Mouse (Mus musculus) midbrain, embryonic 14.5 days (tissue): ENCODE data around the gene Pcnx. TPM values are rescaled to one million over a fixed set of nuclear protein-coding genes. Genes with fewer than 3 reads are reported as not detected.
A peak's percentile ranks its signal among the peaks of the same experiment; 100 is the strongest.
"Not testable (repeated sequence)": the region's sequence is repeated elsewhere in the genome, so short reads cannot be mapped to it uniquely, and the experiment has no call there.

Experiments used
- ATAC-seq: fragments of 200-750 bp; cut with Nextera tagmentation; 2 replicates; pipeline ENCODE4 v1.8.0; 2017; ENCODE audit warnings: moderate number of reproducible peaks, moderate library complexity; ENCODE audit not compliant: low FRiP score, low TSS enrichment
- DNase-seq: peaks from one replicate; pipeline ENCODE4 v3.0.0-alpha.2; 2015
- H3K27ac ChIP-seq: fragments of 300-500 bp; sonication (generic); replicated peaks from 2 replicates; pipeline ENCODE4 v1.5.1; 2014; ENCODE audit warnings: mild to moderate bottlenecking, low read depth, low read length, moderate library complexity
- H3K27me3 ChIP-seq: fragments of 300-500 bp; sonication (generic); 2 replicates; pipeline ENCODE4 v1.6.1; 2014; ENCODE audit warnings: low read length, control low read depth, mixed read lengths; ENCODE audit not compliant: control insufficient read depth, insufficient read depth
- H3K36me3 ChIP-seq: fragments of 300-500 bp; sonication (generic); 2 replicates; pipeline ENCODE4 v1.6.1; 2014; ENCODE audit warnings: low read length, control low read depth; ENCODE audit not compliant: control insufficient read depth, insufficient read depth
- H3K4me1 ChIP-seq: fragments of 300-500 bp; sonication (generic); 2 replicates; pipeline ENCODE4 v1.6.1; 2014; ENCODE audit warnings: mild to moderate bottlenecking, antibody characterized with exemption, low read length, control low read depth; ENCODE audit not compliant: control insufficient read depth, insufficient read depth
- H3K4me2 ChIP-seq: fragments of 300-500 bp; sonication (generic); 2 replicates; pipeline ENCODE4 v1.6.1; 2014; ENCODE audit warnings: mild to moderate bottlenecking, low read length, moderate library complexity
- H3K4me3 ChIP-seq: fragments of 300-500 bp; sonication (generic); replicated peaks from 2 replicates; pipeline ENCODE4 v1.5.1; 2014; ENCODE audit warnings: low read depth, low read length
- H3K9ac ChIP-seq: fragments of 300-500 bp; sonication (generic); replicated peaks from 2 replicates; pipeline ENCODE4 v1.6.1; 2014; ENCODE audit warnings: mild to moderate bottlenecking, low read length, moderate library complexity
- H3K9me3 ChIP-seq: fragments of 300-500 bp; sonication (generic); 2 replicates; pipeline ENCODE4 v1.6.1; 2016; ENCODE audit warnings: low read length, control low read depth, mixed read lengths; ENCODE audit not compliant: control insufficient read depth
- WGBS: fragments of 180-500 bp; shearing (Covaris S2); extraction: QIAGEN DNeasy Blood & Tissue Kit; methylation state at CpG from one replicate; pipeline ENCODE4 v1.1.7; 2014; 5-methylcytosine and 5-hydroxymethylcytosine counted together
- polyA plus RNA-seq: library from polyadenylated mRNA; unstranded; fragments of >200 nt; fragmentation: Nextera tagmentation; extraction: Ambion mirVana; gene quantifications from 2 replicates; pipeline ENCODE4 v1.2.1, GENCODE M21; 2014

Gene Pcnx
- polyA plus RNA-seq, 1 experiment from 2014 or later, result 16.5 TPM

GRCm38 (mm10) chr12:82025901-82026633, 166.2 kb downstream of the Pcnx start:
- not testable (repeated sequence) for H3K27me3 ChIP-seq, H3K4me3 ChIP-seq, H3K9ac ChIP-seq, H3K27ac ChIP-seq, H3K9me3 ChIP-seq, DNase-seq, H3K4me1 ChIP-seq, H3K4me2 ChIP-seq, H3K36me3 ChIP-seq
- peak; percentile 40; the same call in 1 of the 2 replicates for ATAC-seq
- WGBS, result no CpG with 5 or more reads among the region's 6 CpGs

DNA sequence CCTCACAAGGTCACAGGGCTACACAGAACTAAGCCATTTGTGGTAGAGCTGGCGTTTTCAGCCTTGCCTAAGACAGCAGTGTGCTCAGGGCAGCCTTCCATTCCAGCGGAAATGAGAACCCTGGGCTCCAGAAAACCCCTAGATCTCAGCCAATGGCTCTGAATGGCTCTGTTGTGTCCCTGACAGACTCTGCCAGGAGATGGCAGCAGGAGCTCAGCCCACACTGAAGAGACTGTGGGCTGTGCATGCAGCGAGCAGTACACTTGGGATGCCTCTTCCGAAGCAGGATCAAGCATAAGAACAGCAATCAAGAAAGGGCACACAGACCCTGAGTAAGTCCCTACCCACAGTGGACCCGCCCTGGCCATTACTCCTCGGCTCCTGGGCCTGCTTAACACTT, 173.7 kb downstream of the Pcnx start:
- not testable (repeated sequence) for H3K9ac ChIP-seq, DNase-seq, H3K27ac ChIP-seq, H3K36me3 ChIP-seq, H3K27me3 ChIP-seq, H3K9me3 ChIP-seq, H3K4me2 ChIP-seq, H3K4me3 ChIP-seq, H3K4me1 ChIP-seq
- ATAC-seq, result peak; percentile 78; the same call in 1 of the 2 replicates
- WGBS, result no CpG with 5 or more reads among the region's 6 CpGs

- no CpG with 5 or more reads among the region's 6 CpGs for WGBS
- not testable (repeated sequence) for H3K9me3 ChIP-seq, ATAC-seq, H3K36me3 ChIP-seq, H3K27ac ChIP-seq, H3K4me1 ChIP-seq, H3K27me3 ChIP-seq, H3K9ac ChIP-seq, DNase-seq, H3K4me3 ChIP-seq, H3K4me2 ChIP-seq
These were observed 174.2 kb downstream of the Pcnx start for GRCm38 (mm10) chr12:82033973-82034372.

DNA sequence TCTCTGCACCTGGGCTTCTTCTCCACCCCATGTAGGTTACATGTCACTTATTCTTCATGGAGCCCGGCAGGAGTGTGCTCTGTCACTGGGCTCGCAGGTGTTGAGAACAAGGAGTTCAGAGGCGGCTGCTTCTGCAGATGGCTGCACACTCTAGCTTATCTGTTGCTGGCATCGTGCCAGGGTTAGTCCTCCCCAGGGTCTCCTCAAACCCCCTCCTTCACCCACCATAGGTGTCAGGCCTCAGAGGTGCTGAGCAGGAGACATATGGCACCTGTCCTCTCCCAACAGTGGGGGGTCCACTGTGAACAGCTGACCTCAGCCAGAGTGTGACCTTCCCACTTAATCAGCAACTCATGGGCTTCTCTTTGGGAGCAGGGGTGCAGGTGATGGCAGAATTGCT, 184.3 kb downstream of the Pcnx start:
- H3K4me3 ChIP-seq, H3K27ac ChIP-seq, H3K4me1 ChIP-seq, H3K9me3 ChIP-seq, H3K4me2 ChIP-seq, H3K36me3 ChIP-seq, H3K9ac ChIP-seq, H3K27me3 ChIP-seq, DNase-seq: not testable (repeated sequence)
- ATAC-seq, result peak; percentile 17; the same call in 1 of the 2 replicates
- no CpG with 5 or more reads among the region's 4 CpGs for WGBS

Other genes starting within 250 kb of the Pcnx start
- 10.7 and 12.6 TPM in 2 replicates for gene Ttc9, start 228.8 kb upstream of the Pcnx start, polyA plus RNA-seq
- gene Map3k9, start 78.8 kb upstream of the Pcnx start, polyA plus RNA-seq, result 12.4 TPM in 2 replicates